Mouse (Mus musculus): Measurements from ENCODE around the gene Ccdc117. TPM values are rescaled to one million over a fixed set of nuclear protein-coding genes. Genes with fewer than 3 reads are reported as not detected.

The Ccdc117 gene
- total and polyA plus RNA-seq, 3 experiments = 24.3 to 38.9 (median 27.0) TPM

- TF ChIP-seq TCF12 (IDR thresholded peaks at IDR 0.05; ENCODE audit: low read depth, low read length) = peak; percentile 73
- TF ChIP-seq MYC (IDR thresholded peaks at IDR 0.05; ENCODE audit: low read depth, low read length) = peak; percentile 89
- TF ChIP-seq USF1 (IDR thresholded peaks at IDR 0.05; ENCODE audit: low read depth, low read length) = no peak
- TF ChIP-seq E2F4 (IDR thresholded peaks at IDR 0.05; ENCODE audit: insufficient replicate concordance, low read depth, low read length) = no peak
- TF ChIP-seq POLR2A (IDR thresholded peaks at IDR 0.05; ENCODE audit: low read depth, low read length) = peak; percentile 88
- TF ChIP-seq MXI1 (IDR thresholded peaks at IDR 0.05; ENCODE audit: low read depth, low read length) = no peak
- peak; percentile 68 for TF ChIP-seq HCFC1 (IDR thresholded peaks at IDR 0.05; ENCODE audit: low read depth, low read length)
- TF ChIP-seq MAZ (IDR thresholded peaks at IDR 0.05; ENCODE audit: low read depth, low read length) = no peak; the same call in 1 of the 2 replicates
- TF ChIP-seq TBP (conservative IDR thresholded peaks at IDR 0.05; ENCODE audit: low read depth, low read length) = peak; percentile 75; the same call in 1 of the 2 replicates
- TF ChIP-seq JUND (conservative IDR thresholded peaks at IDR 0.05; ENCODE audit: low read depth, low read length) = no peak
- TF ChIP-seq MAFK (IDR thresholded peaks at IDR 0.05; ENCODE audit: insufficient replicate concordance, low read length) = no peak
- peak; percentile 79 for TF ChIP-seq CHD2 (IDR thresholded peaks at IDR 0.05; ENCODE audit: low read length)
- TF ChIP-seq ZMIZ1 (IDR thresholded peaks at IDR 0.05; ENCODE audit: low read depth, low read length) = peak; percentile 73; the same call in 1 of the 2 replicates
- TF ChIP-seq GABPA (IDR thresholded peaks at IDR 0.05; ENCODE audit: insufficient replicate concordance, low read depth, low read length) = no peak
- TF ChIP-seq KAT2A (IDR thresholded peaks at IDR 0.05; ENCODE audit: insufficient replicate concordance, low read length) = 0 out of 2 replicates have a peak, but pooled peaks have one; percentile 26
- TF ChIP-seq ETS1 (conservative IDR thresholded peaks at IDR 0.05; ENCODE audit: low read depth, low read length) = no peak
- TF ChIP-seq ZNF384 (IDR thresholded peaks at IDR 0.05; ENCODE audit: low read depth, low read length) = peak; percentile 97
- TF ChIP-seq MEF2A (IDR thresholded peaks at IDR 0.05; ENCODE audit: borderline replicate concordance, low read depth, low read length) = peak; percentile 25
- TF ChIP-seq CTCF (conservative IDR thresholded peaks at IDR 0.05 in 1 of 2, IDR thresholded peaks at IDR 0.05 in 1 of 2; ENCODE audit: low read depth in 2 of 2, low read length in 2 of 2) = peak; percentile 92 to 98
- TF ChIP-seq RAD21 (IDR thresholded peaks at IDR 0.05; ENCODE audit: low read depth, low read length) = peak; percentile 96
- peak; percentile 60 for TF ChIP-seq ZC3H11A (IDR thresholded peaks at IDR 0.05; ENCODE audit: low read depth, low read length)
- no peak for TF ChIP-seq EP300 (IDR thresholded peaks at IDR 0.05; ENCODE audit: low read length)
- no peak for TF ChIP-seq PAX5 (IDR thresholded peaks at IDR 0.05; ENCODE audit: low read length)
- peak; percentile 86 for TF ChIP-seq BHLHE40 (IDR thresholded peaks at IDR 0.05; ENCODE audit: low read depth, low read length)
- TF ChIP-seq SIN3A (IDR thresholded peaks at IDR 0.05; ENCODE audit: low read length) = peak; percentile 91
- no peak for TF ChIP-seq JUN (IDR thresholded peaks at IDR 0.05; ENCODE audit: insufficient read depth, low read depth, low read length)
- no peak for TF ChIP-seq MAX (IDR thresholded peaks at IDR 0.05; ENCODE audit: low read length)
- TF ChIP-seq CHD1 (IDR thresholded peaks at IDR 0.05; ENCODE audit: low read depth, low read length) = peak; percentile 55; the same call in 1 of the 2 replicates
- peak; percentile 79 for TF ChIP-seq NELFE (IDR thresholded peaks at IDR 0.05; ENCODE audit: low read depth, low read length)
- peak; percentile 76 for TF ChIP-seq ELF1 (IDR thresholded peaks at IDR 0.05; ENCODE audit: low read depth, low read length)
- peak; percentile 94 for TF ChIP-seq SMC3 (IDR thresholded peaks at IDR 0.05; ENCODE audit: low read depth, low read length)
- no peak for TF ChIP-seq USF2 (conservative IDR thresholded peaks at IDR 0.05; ENCODE audit: low read depth, low read length)
- TF ChIP-seq RCOR1 (conservative IDR thresholded peaks at IDR 0.05; ENCODE audit: low read depth, low read length) = no peak
- TF ChIP-seq NRF1 (IDR thresholded peaks at IDR 0.05; ENCODE audit: low read depth, low read length) = peak; percentile 51
- peak; percentile 50; the same call in 1 of the 2 replicates for TF ChIP-seq POLR2AphosphoS2 (IDR thresholded peaks at IDR 0.05; ENCODE audit: low read depth, low read length)
- TF ChIP-seq IRF4 (IDR thresholded peaks at IDR 0.05; ENCODE audit: low read depth, low read length) = peak; percentile 54
- no peak for TF ChIP-seq ZKSCAN1 (IDR thresholded peaks at IDR 0.05; ENCODE audit: borderline replicate concordance, low read depth, low read length)
- 0 out of 2 replicates have a peak, but pooled peaks have one; percentile 49 for TF ChIP-seq UBTF (IDR thresholded peaks at IDR 0.05; ENCODE audit: low read depth, low read length)
- H3K36me3 ChIP-seq (replicated peaks in 1 of 2; ENCODE audit: control insufficient read depth in 1 of 2, insufficient read depth in 1 of 2, low read length in 1 of 2) = peaks cover 6 to 24% of the 10 kb centered on the region in 2 experiments
- peak overlapping the region; percentile 44 for H3K27ac ChIP-seq (ENCODE audit: insufficient read depth, low read depth)
- dilution Hi-C loops (cut with MboI; ENCODE audit: extremely low pct_ligation_motif_present, extremely low pct_unique_long_range_greater_than_20kb, low sequenced_read_pairs) = no loop called here
- peaks cover 19% of the 10 kb centered on the region; the same call in 1 of the 2 replicates for H3K79me2 ChIP-seq (replicated peaks; ENCODE audit: control insufficient read depth, extremely low read depth, insufficient read depth, poor library complexity, severe bottlenecking)
- peak overlapping the region; percentile 75 for H3K4me2 ChIP-seq (ENCODE audit: insufficient read depth, low read depth, poor library complexity, severe bottlenecking)
- no peaks in the 10 kb centered on the region for H3K27me3 ChIP-seq (replicated peaks)
- DNase-seq (ENCODE audit: extremely low read depth) = peak; percentile 99
- H3K9ac ChIP-seq (ENCODE audit: insufficient read depth, low read depth) = peak overlapping the region; percentile 98
- in situ Hi-C loops (cut with MboI; ENCODE audit: low pct_ligation_motif_present, low pct_unique_long_range_greater_than_20kb, low sequenced_read_pairs) = loop anchor here (5.0 to 10.0 kb wide), 2 partner anchors 37 to 299 kb away; partner anchors contain the start of genes Dbnl and Xbp1
- no peaks in the 10 kb centered on the region for H3K9me3 ChIP-seq (replicated peaks; ENCODE audit: low read length)
- H3K4me3 ChIP-seq (replicated peaks in 1 of 3; ENCODE audit: low read depth in 2 of 3, low read length in 2 of 3, poor library complexity in 1 of 3) = peak overlapping the region; percentile 73 to 91 (median 73)
- H3K4me1 ChIP-seq (ENCODE audit: control insufficient read depth in 1 of 2, insufficient read depth in 2 of 2) = peaks cover 8 to 20% of the 10 kb centered on the region in 2 experiments
Observed at GRCm38 (mm10) chr11:5485193-5486011, 56.6 kb downstream of the Ccdc117 start.
